Mouse (Mus musculus): ENCODE results near the gene Hrasls5. TPM values are rescaled to one million over a fixed set of nuclear protein-coding genes. Genes with fewer than 3 reads are reported as not detected.

Hrasls5 gene
- polyA plus RNA-seq, 1 experiment from 2014 or later, result not detected

- H3K4me3 ChIP-seq (ENCODE audit: inconsistent target), result no peak overlapping the region
- H3K36me3 ChIP-seq (ENCODE audit: inconsistent target), result no peaks in the 10 kb centered on the region
- 70% methylated on average over 3 of the region's 3 CpGs for WGBS (ENCODE audit: missing documents)
- no peaks in the 10 kb centered on the region for H3K79me2 ChIP-seq (ENCODE audit: inconsistent target)
- H3K27ac ChIP-seq, result no peak overlapping the region
Observed at GRCm38 (mm10) chr19:7592018-7592417, 20.3 kb upstream of the Hrasls5 start.

DNA sequence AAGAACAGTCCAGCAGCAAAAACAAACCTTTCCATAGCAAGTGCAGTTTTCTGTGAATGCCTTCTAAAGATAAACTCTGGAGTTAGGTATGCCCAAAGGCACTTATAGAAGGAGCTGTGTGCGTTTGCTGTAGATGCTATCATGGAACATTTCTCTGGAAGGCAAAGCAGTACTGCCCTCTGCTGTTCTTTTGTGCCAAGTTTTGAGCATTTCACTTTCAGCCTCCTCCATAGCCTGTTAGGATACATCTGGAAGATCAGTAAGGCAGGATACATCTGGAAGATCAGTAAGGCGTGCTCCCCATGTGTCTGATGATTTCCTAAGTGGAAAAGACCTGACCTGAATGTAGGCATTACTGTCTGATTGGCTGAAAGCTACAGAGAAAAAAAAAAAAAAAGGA lies 16.8 kb upstream of the Hrasls5 start:
- H3K79me2 ChIP-seq (ENCODE audit: inconsistent target), result no peaks in the 10 kb centered on the region
- H3K36me3 ChIP-seq (ENCODE audit: inconsistent target), result no peaks in the 10 kb centered on the region
- WGBS (ENCODE audit: missing documents), result 13% methylated on average over 2 of the region's 2 CpGs
- no peak overlapping the region for H3K27ac ChIP-seq
- no peak overlapping the region for H3K4me3 ChIP-seq (ENCODE audit: inconsistent target)

GRCm38 (mm10) chr19:7598481-7598880 lies 13.9 kb upstream of the Hrasls5 start:
- Histone ChIP-seq H3K36me3 (ENCODE audit: inconsistent target) (no peaks in the 10 kb centered on the region), H3K27ac (no peak overlapping the region), H3K79me2 (ENCODE audit: inconsistent target) (no peaks in the 10 kb centered on the region), H3K4me3 (ENCODE audit: inconsistent target) (no peak overlapping the region)
- 27% methylated on average over 4 of the region's 4 CpGs for WGBS (ENCODE audit: missing documents)

GRCm38 (mm10) chr19:7601551-7601950 lies 10.8 kb upstream of the Hrasls5 start:
- Histone ChIP-seq H3K4me3 (ENCODE audit: inconsistent target) (no peak overlapping the region), H3K79me2 (ENCODE audit: inconsistent target) (no peaks in the 10 kb centered on the region), H3K27ac (no peak overlapping the region), H3K36me3 (ENCODE audit: inconsistent target) (no peaks in the 10 kb centered on the region)
- 83% methylated on average over 3 of the region's 4 CpGs for WGBS (ENCODE audit: missing documents)

DNA sequence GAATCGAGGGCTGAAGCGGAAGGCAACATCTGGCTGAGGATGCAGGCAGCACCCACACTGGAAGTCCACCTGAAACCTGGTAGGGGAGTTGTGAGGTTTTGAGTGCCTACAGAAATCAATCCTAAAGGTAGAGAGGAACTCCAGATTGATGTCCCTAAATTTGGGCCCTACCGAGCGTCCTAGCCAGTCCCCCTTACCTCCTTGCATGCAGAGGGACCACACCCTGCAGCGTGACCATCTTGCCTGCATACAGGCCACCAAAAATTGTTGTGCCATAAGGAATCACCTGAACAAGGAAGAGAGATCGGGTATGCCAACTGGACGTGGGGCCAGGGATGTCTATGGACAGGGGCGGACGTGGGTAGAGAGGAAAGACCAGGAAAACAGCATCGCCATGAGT lies 8.2 kb upstream of the Hrasls5 start:
- Histone ChIP-seq H3K79me2 (ENCODE audit: inconsistent target) (no peaks in the 10 kb centered on the region), H3K4me3 (ENCODE audit: inconsistent target) (no peak overlapping the region), H3K27ac (no peak overlapping the region), H3K36me3 (ENCODE audit: inconsistent target) (no peaks in the 10 kb centered on the region)
- 93% methylated on average over 10 of the region's 10 CpGs for WGBS (ENCODE audit: missing documents)

DNA sequence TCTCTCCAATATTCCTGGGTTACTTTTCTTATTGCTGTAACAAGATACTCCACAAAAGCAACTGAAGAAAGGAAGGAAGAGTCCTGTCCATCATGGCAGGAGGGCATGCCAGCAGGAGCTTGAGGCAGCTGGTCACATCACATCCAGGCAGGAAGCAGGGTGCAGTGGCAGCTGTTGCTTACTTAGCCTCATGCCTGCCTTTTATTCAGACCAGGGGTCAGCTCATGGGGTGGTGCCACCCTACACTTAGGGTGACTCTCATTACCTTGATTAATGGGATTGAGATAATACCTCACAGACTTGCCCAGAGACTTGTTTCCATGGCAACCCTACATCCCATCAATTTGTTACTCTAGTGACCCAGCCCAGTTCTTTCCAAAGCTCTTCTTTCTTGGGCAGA lies 7.3 kb upstream of the Hrasls5 start:
- no peak overlapping the region for H3K4me3 ChIP-seq (ENCODE audit: inconsistent target)
- no peaks in the 10 kb centered on the region for H3K36me3 ChIP-seq (ENCODE audit: inconsistent target)
- H3K27ac ChIP-seq, result no peak overlapping the region

GRCm38 (mm10) chr19:7605930-7606783 lies 6.2 kb upstream of the Hrasls5 start:
- Histone ChIP-seq H3K36me3 (ENCODE audit: inconsistent target) (no peaks in the 10 kb centered on the region), H3K27ac (no peak overlapping the region), H3K79me2 (ENCODE audit: inconsistent target) (no peaks in the 10 kb centered on the region), H3K4me3 (ENCODE audit: inconsistent target) (no peak overlapping the region)
- 19% methylated on average over 13 of the region's 15 CpGs for WGBS (ENCODE audit: missing documents)

More for the DNA sequence above, 7.3 kb upstream of the Hrasls5 start:
- no peaks in the 10 kb centered on the region for H3K79me2 ChIP-seq (ENCODE audit: inconsistent target)

DNA sequence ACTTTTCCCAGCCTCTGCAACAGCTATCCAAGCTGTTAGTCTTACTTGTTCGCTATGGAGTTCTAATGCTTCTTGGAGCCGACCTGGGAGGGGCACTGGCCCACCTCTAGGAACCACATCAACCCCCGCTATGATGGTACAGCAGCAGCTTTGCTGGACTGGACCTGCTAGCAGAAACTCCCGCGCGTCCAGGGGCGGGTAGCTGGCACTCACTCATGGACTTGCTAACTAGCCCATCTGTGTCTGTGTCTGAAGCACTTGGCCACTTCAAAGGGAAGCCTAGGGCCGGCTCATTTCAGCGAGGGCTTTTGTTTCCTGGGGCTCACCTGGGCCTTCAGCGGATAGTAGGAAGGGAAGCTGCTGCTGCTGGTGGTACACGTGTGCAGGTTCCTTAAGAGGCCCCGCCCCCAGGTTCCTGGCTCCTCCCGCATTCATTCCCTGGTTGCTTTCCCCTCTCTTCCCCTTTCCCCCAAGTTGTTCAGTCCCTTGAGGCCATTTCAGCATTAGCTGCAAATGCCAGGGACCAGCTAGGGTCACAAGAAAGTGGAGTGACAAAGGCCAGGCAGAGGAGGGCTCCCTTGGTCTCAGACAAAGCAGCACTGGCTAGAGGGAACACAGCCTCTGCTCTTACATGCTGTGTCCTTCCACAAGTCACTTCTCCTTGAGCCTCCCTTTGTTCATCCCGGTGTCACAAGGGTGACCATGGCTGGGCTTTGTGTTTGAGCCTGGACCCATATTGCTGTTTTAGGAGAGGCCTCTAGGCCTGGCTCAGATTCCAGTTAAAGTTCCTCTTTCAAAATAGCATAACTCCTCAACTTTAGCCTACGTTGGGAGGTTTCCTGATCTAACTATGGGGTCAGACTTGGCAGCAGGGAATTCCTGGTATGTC lies 5.3 kb upstream of the Hrasls5 start, which contains the start of gene Lgals12:
TSS of gene Lgals12 (minus strand) at position 393 of the 889 bp plus-strand sequence.
- no peak within 1 kb of the TSS for H3K27ac ChIP-seq
- H3K36me3 ChIP-seq (ENCODE audit: inconsistent target), result no peaks in the 10 kb centered on the region
- WGBS (ENCODE audit: missing documents), result 23% methylated on average over 15 of the region's 15 CpGs
- H3K4me3 ChIP-seq (ENCODE audit: inconsistent target), result no peak within 1 kb of the TSS
- H3K79me2 ChIP-seq (ENCODE audit: inconsistent target), result no peaks in the 10 kb centered on the region

- Histone ChIP-seq H3K36me3 (ENCODE audit: inconsistent target) (no peaks in the 10 kb centered on the region), H3K27ac (no peak overlapping the region), H3K79me2 (ENCODE audit: inconsistent target) (no peaks in the 10 kb centered on the region), H3K4me3 (ENCODE audit: inconsistent target) (no peak overlapping the region)
- 92% methylated on average over 7 of the region's 7 CpGs for WGBS (ENCODE audit: missing documents)
Observed at GRCm38 (mm10) chr19:7607690-7608201, 4.6 kb upstream of the Hrasls5 start.

DNA sequence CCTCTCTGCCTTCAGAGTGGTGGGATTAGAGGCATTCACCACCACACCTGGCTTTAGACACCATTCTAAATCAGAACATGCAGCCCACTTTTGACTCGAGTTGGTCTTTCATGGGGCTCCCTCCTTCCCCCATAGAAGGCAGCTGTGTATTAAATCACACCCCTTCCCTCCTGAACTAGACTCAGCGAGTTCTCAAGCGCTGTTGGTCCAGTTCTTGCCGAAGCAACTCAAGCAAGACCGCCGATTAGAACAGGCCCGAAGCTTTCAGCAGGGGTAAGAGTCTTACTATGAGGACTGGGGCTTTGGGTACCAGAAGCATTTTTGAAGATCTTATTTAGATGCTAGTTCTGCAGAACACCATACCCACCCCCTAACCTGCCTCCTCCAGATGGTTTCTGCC lies 810 bp downstream of the Hrasls5 start:
- Histone ChIP-seq H3K79me2 (ENCODE audit: inconsistent target) (no peaks in the 10 kb centered on the region), H3K4me3 (ENCODE audit: inconsistent target) (no peak overlapping the region), H3K27ac (no peak overlapping the region), H3K36me3 (ENCODE audit: inconsistent target) (no peaks in the 10 kb centered on the region)
- WGBS (ENCODE audit: missing documents), result 89% methylated on average over 7 of the region's 7 CpGs

- 89% methylated on average over 5 of the region's 5 CpGs for WGBS (ENCODE audit: missing documents)
- H3K36me3 ChIP-seq (ENCODE audit: inconsistent target), result no peaks in the 10 kb centered on the region
- H3K4me3 ChIP-seq (ENCODE audit: inconsistent target), result no peak overlapping the region
- H3K27ac ChIP-seq, result no peak overlapping the region
- H3K79me2 ChIP-seq (ENCODE audit: inconsistent target), result no peaks in the 10 kb centered on the region
Observed at GRCm38 (mm10) chr19:7616231-7616930, 4.0 kb downstream of the Hrasls5 start.

DNA sequence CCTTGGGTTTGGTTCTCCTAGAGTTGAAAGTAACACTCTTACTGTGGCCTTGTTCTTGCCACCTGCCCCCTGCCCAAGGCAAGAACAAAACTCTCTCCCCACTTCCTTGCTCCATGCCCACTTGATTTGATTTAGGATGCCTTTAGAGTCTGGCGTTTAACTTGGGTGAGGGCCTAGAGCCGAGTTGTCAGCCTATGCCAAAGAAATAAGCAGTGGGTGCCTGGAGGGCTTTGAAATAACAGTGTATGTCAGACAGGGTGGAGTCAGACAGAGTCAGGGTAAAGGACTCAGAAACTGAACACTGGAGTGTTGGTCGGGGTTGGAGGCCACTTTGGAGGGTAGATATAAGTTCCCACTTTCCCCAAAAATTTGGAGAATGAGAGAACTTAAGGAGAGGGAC lies 4.7 kb downstream of the Hrasls5 start:
- Histone ChIP-seq H3K4me3 (ENCODE audit: inconsistent target) (no peak overlapping the region), H3K36me3 (ENCODE audit: inconsistent target) (no peaks in the 10 kb centered on the region), H3K79me2 (ENCODE audit: inconsistent target) (no peaks in the 10 kb centered on the region), H3K27ac (no peak overlapping the region)
- 81% methylated on average over 3 of the region's 3 CpGs for WGBS (ENCODE audit: missing documents)

DNA sequence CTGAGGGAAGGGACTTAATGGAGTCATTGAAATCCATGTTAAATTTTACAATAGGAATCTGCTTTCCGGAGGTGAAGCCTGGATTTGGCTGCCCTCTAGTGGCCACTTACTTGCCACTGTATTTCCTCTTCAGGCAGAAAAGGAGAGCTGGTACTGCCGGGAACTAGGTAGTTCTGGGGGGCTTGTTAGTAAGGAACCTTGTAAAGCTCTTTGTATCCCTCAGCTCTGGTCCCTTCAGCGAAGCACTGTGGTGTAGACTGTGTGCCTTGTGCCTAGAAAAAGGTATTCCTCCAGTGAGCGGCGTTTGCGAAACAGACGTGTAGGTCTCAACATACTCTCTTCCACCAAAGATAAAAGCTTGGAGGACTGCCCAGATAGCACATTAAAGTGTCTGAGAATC lies 5.4 kb downstream of the Hrasls5 start:
- WGBS (ENCODE audit: missing documents), result 45% methylated on average over 7 of the region's 7 CpGs
- Histone ChIP-seq H3K79me2 (ENCODE audit: inconsistent target) (no peaks in the 10 kb centered on the region), H3K4me3 (ENCODE audit: inconsistent target) (no peak overlapping the region), H3K27ac (no peak overlapping the region), H3K36me3 (ENCODE audit: inconsistent target) (no peaks in the 10 kb centered on the region)

GRCm38 (mm10) chr19:7633021-7633420 lies 20.7 kb downstream of the Hrasls5 start:
- Histone ChIP-seq H3K27ac (no peak overlapping the region), H3K4me3 (ENCODE audit: inconsistent target) (no peak overlapping the region), H3K79me2 (ENCODE audit: inconsistent target) (no peaks in the 10 kb centered on the region), H3K36me3 (ENCODE audit: inconsistent target) (no peaks in the 10 kb centered on the region)
